Mouse (Mus musculus) heart, postnatal 0 days (tissue): ENCODE data around the gene Zfand3.

Source experiments
- CTCF ChIP-seq: IDR thresholded peaks from 2 replicates; pipeline ENCODE4 v1.5.1; 2016; ENCODE audit warnings: antibody characterized with exemption, control low read depth, low read depth
- EP300 ChIP-seq: IDR thresholded peaks from 2 replicates; pipeline ENCODE4 v1.6.1; 2016; ENCODE audit warnings: antibody characterized with exemption, low read depth

GRCm38 (mm10) chr17:30103641-30104165 is 99.2 kb downstream of the Zfand3 start:
- no peak for TF ChIP-seq CTCF
- TF ChIP-seq EP300 = no peak
